Mouse (Mus musculus) liver, embryonic 16.5 days (tissue): Measurements from ENCODE around the gene Gm39566. TPM values are rescaled to one million over a fixed set of nuclear protein-coding genes. Genes with fewer than 3 reads are reported as not detected.
A peak's percentile ranks its signal among the peaks of the same experiment; 100 is the strongest.

Source experiments
- ATAC-seq: fragments of 200-750 bp; cut with Nextera tagmentation; 2 replicates; pipeline ENCODE4 v1.8.0; 2017; ENCODE audit warnings: low read depth, mild to moderate bottlenecking, moderate number of reproducible peaks, moderate library complexity
- H3K27ac ChIP-seq: fragments of 300-500 bp; sonication (generic); 2 replicates; pipeline ENCODE4 v1.5.1; 2014; ENCODE audit warnings: mild to moderate bottlenecking, low read length
- H3K27me3 ChIP-seq: fragments of 300-500 bp; sonication (generic); 2 replicates; pipeline ENCODE4 v1.6.1; 2014; ENCODE audit warnings: low read depth, low read length, mixed read lengths; ENCODE audit not compliant: control insufficient read depth, insufficient read depth
- H3K36me3 ChIP-seq: fragments of 300-500 bp; sonication (generic); 2 replicates; pipeline ENCODE4 v1.6.1; 2014; ENCODE audit warnings: mild to moderate bottlenecking; ENCODE audit not compliant: control insufficient read depth, insufficient read depth
- H3K4me1 ChIP-seq: fragments of 300-500 bp; sonication (generic); 2 replicates; pipeline ENCODE4 v1.6.1; 2014; ENCODE audit warnings: low read depth, low read length, mixed read lengths; ENCODE audit not compliant: control insufficient read depth
- H3K4me2 ChIP-seq: fragments of 300-500 bp; sonication (generic); 2 replicates; pipeline ENCODE4 v1.6.1; 2014; ENCODE audit warnings: low read depth, low read length, mixed read lengths
- H3K4me3 ChIP-seq: fragments of 300-500 bp; sonication (generic); 2 replicates; pipeline ENCODE4 v1.5.1; 2014; ENCODE audit warnings: low read depth, mild to moderate bottlenecking, low read length
- H3K9ac ChIP-seq: fragments of 300-500 bp; sonication (generic); 2 replicates; pipeline ENCODE4 v1.6.1; 2014; ENCODE audit warnings: low read depth, low read length
- H3K9me3 ChIP-seq: fragments of 300-500 bp; sonication (generic); replicated peaks from 2 replicates; pipeline ENCODE4 v1.6.1; 2016; ENCODE audit warnings: low read length; ENCODE audit not compliant: control insufficient read depth
- WGBS: fragments of 180-500 bp; shearing (Covaris S2); extraction: QIAGEN DNeasy Blood & Tissue Kit; methylation state at CpG from one replicate; pipeline ENCODE4 v1.1.7; 2014; ENCODE audit not compliant: insufficient replicate concordance; 5-methylcytosine and 5-hydroxymethylcytosine counted together
- polyA plus RNA-seq: library from polyadenylated mRNA; unstranded; fragments of >200 nt; fragmentation: Nextera tagmentation; extraction: Ambion mirVana; gene quantifications from 2 replicates; pipeline ENCODE4 v1.2.1, GENCODE M21; 2015

Gene Gm39566
- polyA plus RNA-seq, 1 experiment from 2014 or later: not detected

DNA sequence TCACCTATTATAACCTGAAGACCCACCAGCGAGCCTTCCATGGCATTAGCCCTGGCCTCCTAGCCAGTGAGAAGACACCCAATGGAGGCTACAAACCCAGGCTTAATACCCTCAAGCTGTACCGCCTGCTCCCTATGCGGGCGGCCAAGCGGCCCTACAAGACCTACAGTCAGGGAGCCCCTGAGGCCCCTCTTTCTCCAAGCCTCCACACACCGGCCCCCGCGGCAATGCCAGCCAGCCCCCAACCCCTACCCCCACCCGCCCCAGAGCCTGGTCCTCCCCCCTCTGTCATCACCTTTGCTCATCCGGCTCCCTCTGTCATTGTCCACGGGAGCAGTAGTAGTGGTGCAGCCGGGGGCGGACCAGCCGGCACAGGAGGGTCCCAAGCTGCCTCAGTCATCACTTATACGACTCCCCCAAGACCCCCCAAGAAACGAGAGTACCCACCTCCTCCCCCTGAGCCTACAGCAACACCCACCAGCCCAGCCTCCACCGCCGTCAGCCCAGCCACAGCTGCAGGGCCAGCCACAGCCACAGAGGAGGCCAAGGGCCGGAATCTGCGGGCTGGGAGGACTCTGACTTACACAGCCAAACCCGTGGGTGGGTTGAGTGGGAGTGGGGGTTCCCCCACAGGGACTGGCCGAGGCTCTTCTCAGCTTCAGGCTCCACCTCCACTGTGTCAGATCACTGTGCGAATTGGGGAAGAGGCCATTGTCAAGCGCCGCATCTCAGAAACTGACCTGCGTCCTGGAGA, 37.4 kb downstream of the Gm39566 start:
- no peak overlapping the region for H3K9ac ChIP-seq
- H3K27me3 ChIP-seq: peaks cover 13% of the 10 kb centered on the region
- H3K9me3 ChIP-seq: no peaks in the 10 kb centered on the region
- no peaks in the 10 kb centered on the region for H3K4me1 ChIP-seq
- H3K36me3 ChIP-seq: no peaks in the 10 kb centered on the region
- H3K4me3 ChIP-seq: no peak overlapping the region
- H3K27ac ChIP-seq: no peak overlapping the region
- no peak for ATAC-seq
- no peak overlapping the region for H3K4me2 ChIP-seq
- WGBS: 51% methylated on average over 26 of the region's 26 CpGs

DNA sequence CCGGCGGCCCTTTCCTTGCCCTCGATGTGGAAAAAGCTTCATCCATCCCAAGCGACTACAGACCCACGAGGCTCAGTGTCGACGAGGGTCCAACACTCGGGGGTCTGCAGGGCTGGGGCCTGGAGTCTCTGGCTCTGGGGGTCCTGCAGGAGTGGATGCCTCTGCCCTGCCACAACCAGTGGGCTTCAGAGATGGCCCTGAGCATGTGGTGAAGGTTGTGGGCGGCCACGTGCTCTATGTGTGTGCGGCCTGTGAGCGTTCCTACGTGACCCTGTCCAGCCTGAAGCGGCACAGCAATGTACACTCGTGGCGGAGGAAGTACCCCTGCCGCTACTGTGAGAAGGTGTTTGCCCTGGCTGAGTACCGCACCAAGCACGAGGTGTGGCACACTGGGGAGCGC, 38.6 kb downstream of the Gm39566 start:
- H3K4me3 ChIP-seq: no peak overlapping the region
- peaks cover 10% of the 10 kb centered on the region for H3K27me3 ChIP-seq
- no peak for ATAC-seq
- H3K9ac ChIP-seq: no peak overlapping the region
- WGBS: 75% methylated on average over 19 of the region's 20 CpGs
- no peaks in the 10 kb centered on the region for H3K9me3 ChIP-seq
- H3K4me1 ChIP-seq: no peaks in the 10 kb centered on the region
- no peak overlapping the region for H3K27ac ChIP-seq
- H3K36me3 ChIP-seq: no peaks in the 10 kb centered on the region
- no peak overlapping the region for H3K4me2 ChIP-seq

GRCm38 (mm10) chr11:69775716-69776115, 39.4 kb downstream of the Gm39566 start:
- ATAC-seq: no peak
- H3K27me3 ChIP-seq: peaks cover 8% of the 10 kb centered on the region

DNA sequence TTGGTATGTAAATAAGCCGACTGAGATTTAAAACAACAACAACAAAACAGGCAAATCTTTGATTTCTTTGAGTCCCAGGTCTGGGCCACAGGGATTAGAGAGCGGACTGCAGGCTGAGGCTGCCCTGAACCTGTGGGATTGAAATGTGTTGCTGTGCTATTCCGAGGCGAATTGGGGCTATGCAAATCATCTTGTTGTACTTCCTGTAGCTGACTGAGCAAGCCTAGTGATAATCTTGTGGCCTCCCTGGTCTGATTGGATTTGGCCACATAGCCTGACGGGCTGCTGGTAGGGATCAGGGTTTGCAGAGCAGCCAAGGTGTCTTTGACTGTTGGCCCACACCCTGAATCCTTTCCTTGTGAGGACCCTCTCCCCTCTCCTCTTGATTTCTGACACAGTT, 40.1 kb downstream of the Gm39566 start:
- WGBS: 34% methylated on average over 5 of the region's 5 CpGs
- no peak for ATAC-seq
- Histone ChIP-seq H3K9me3 (no peaks in the 10 kb centered on the region), H3K9ac (no peak overlapping the region), H3K36me3 (no peaks in the 10 kb centered on the region), H3K27ac (no peak overlapping the region), H3K27me3 (peaks cover 7% of the 10 kb centered on the region), H3K4me3 (no peak overlapping the region), H3K4me1 (no peaks in the 10 kb centered on the region), H3K4me2 (no peak overlapping the region)

More at GRCm38 (mm10) chr11:69775716-69776115, 39.4 kb downstream of the Gm39566 start:
- Histone ChIP-seq H3K9me3 (no peaks in the 10 kb centered on the region), H3K4me3 (no peak overlapping the region), H3K4me1 (no peaks in the 10 kb centered on the region), H3K4me2 (no peak overlapping the region), H3K9ac (no peak overlapping the region), H3K36me3 (no peaks in the 10 kb centered on the region), H3K27ac (no peak overlapping the region)
- WGBS: 67% methylated on average over 10 of the region's 10 CpGs

- H3K27ac ChIP-seq: no peak overlapping the region
- no peaks in the 10 kb centered on the region for H3K9me3 ChIP-seq
- WGBS: 55% methylated on average over 4 of the region's 4 CpGs
- ATAC-seq: no peak
- H3K4me2 ChIP-seq: no peak overlapping the region
- no peak overlapping the region for H3K4me3 ChIP-seq
- H3K4me1 ChIP-seq: peaks cover 11% of the 10 kb centered on the region
- 0 out of 2 replicates have a peak, but pooled peaks cover 4% of the 10 kb centered on the region for H3K27me3 ChIP-seq
- no peaks in the 10 kb centered on the region for H3K36me3 ChIP-seq
- H3K9ac ChIP-seq: no peak overlapping the region
Measured at GRCm38 (mm10) chr11:69767625-69767909, 47.5 kb downstream of the Gm39566 start.

- Histone ChIP-seq H3K9ac (no peak overlapping the region), H3K4me3 (peak overlapping the region; percentile 73), H3K27me3 (0 out of 2 replicates have a peak, but pooled peaks cover 4% of the 10 kb centered on the region), H3K27ac (peak overlapping the region; percentile 66; the same call in 1 of the 2 replicates), H3K4me1 (peaks cover 11% of the 10 kb centered on the region), H3K4me2 (peak overlapping the region; percentile 88), H3K9me3 (no peaks in the 10 kb centered on the region), H3K36me3 (no peaks in the 10 kb centered on the region)
- WGBS: 61% methylated on average over 13 of the region's 13 CpGs
- no peak for ATAC-seq
Measured at GRCm38 (mm10) chr11:69766872-69767624, 48.0 kb downstream of the Gm39566 start.

GRCm38 (mm10) chr11:69766126-69766609, 48.9 kb downstream of the Gm39566 start:
- under 1% methylated on average over 35 of the region's 37 CpGs for WGBS
- Histone ChIP-seq H3K27ac (peak overlapping the region; percentile 66), H3K4me1 (peaks cover 11% of the 10 kb centered on the region), H3K9me3 (no peaks in the 10 kb centered on the region), H3K27me3 (0 out of 2 replicates have a peak, but pooled peaks cover 4% of the 10 kb centered on the region), H3K4me2 (peak overlapping the region; percentile 88), H3K4me3 (peak overlapping the region; percentile 73), H3K9ac (peak overlapping the region; percentile 76), H3K36me3 (no peaks in the 10 kb centered on the region)
- ATAC-seq: peak; percentile 79

DNA sequence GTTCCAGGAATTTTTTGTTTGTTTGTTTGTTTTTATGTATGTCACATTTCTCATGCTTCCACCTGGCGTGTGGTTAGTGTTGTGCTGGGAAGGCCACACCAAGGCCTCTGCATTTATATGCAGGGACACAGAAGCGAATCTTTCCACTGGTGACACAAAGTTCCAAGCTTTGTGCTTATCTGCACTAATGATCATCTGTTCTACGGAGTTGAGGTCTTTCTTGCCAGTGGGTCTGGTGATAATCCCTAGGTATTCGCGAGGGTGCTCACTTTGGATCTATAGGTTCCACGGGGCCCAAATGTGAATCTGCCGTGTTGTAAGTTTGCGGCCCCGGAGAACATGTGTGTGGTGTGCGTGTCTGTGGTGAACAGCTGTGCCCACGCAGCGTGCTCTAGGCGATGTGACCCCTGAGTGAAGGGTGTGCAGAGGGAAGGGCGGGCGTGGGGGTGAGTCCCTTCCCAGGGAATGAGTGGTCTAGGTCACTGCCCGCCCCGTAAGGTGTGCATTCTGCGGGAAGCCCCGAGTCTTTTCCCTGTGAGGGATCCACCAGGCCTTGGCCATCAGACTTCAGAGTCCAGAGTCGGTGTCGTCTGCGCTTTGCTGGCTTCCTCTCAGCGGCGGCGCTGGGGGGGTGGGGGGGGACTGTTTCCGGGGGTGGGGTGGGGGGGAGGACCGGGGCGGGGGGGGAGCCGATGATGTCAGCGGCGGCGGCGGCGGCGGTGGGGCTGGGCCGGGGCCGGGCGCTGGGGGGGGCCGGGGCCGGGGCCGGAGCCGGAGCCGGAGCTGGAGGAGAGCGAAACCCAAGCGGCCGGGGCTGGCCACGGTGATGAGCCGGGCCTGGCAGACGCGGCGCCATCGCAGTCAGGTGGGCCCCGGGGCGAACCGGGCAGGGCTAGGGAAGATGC, 49.6 kb downstream of the Gm39566 start, which contains the start of gene Zbtb4:
Zbtb4 (plus strand) TSS at position 692 of the 905 bp plus-strand sequence.
- Histone ChIP-seq H3K36me3 (no peaks in the 10 kb centered on the region), H3K9me3 (no peaks in the 10 kb centered on the region), H3K4me1 (peaks cover 14% of the 10 kb centered on the region), H3K4me3 (peak within 1 kb of the TSS; percentile 73), H3K27me3 (0 out of 2 replicates have a peak, but pooled peaks cover 4% of the 10 kb centered on the region), H3K9ac (peak within 1 kb of the TSS; percentile 76), H3K27ac (peak within 1 kb of the TSS; percentile 66), H3K4me2 (peak within 1 kb of the TSS; percentile 88)
- ATAC-seq: peak; percentile 52
- WGBS: 28% methylated on average over 35 of the region's 55 CpGs
